Mouse (Mus musculus) testis, adult 2 months (tissue): ENCODE data around the gene Olfr60.

Source experiments
- CTCF ChIP-seq: fragments of 200-500 bp; IDR thresholded peaks from 2 replicates; pipeline ENCODE4 v1.5.1; 2012; ENCODE audit warnings: low read depth, mild to moderate bottlenecking, inconsistent platforms, low read length, moderate library complexity; ENCODE audit not compliant: control insufficient read depth, insufficient read depth, insufficient replicate concordance
- POLR2A ChIP-seq: fragments of 200-500 bp; IDR thresholded peaks from 2 replicates; pipeline ENCODE4 v1.6.1; 2012; ENCODE audit warnings: low read depth, mild to moderate bottlenecking, inconsistent platforms, low read length, moderate library complexity; ENCODE audit not compliant: control insufficient read depth

- TF ChIP-seq CTCF (no peak), POLR2A (no peak)
These were observed 27.8 kb downstream of the Olfr60 start, which contains the start of gene Olfr527 for GRCm38 (mm10) chr7:140333717-140334116.
